Comparison of ENCODE assay signal across 26 mouse cellular contexts in genomic region chr19:12200334-12200733, GRCm38 (mm10). TPM values are rescaled to one million over a fixed set of nuclear protein-coding genes. Genes with fewer than 3 reads are reported as not detected.
DNase-seq lines count a peak whose midpoint lies in the region; ATAC-seq and TF ChIP-seq lines count a peak whose summit lies in the region.
"Had no signal": no experiment of that assay in that cellular context is flagged by ENCODE, and none has a peak within 500 bp of the region (broad histone marks: within the 10 kb centered on the region; RNA-seq: fewer than 3 reads in every experiment).

Gene Olfr1431 (plus strand): TSS chr19:12200634.

- H3K9me3 ChIP-seq in ES-Bruce4 (replicated peaks; ENCODE audit: control insufficient read depth, insufficient read depth, low read length, poor library complexity, severe bottlenecking) (peaks cover 9% of the 10 kb centered on the region), ES-E14 (ENCODE audit: control insufficient read depth, insufficient read depth, low read depth, low read length) (no peaks in the 10 kb centered on the region)
- no peaks in the 10 kb centered on the region for H3K9me3 ChIP-seq in liver, postnatal 0 days (ENCODE audit: low read length)
- H3K9me3 ChIP-seq: G1E had no signal

- no peak within 1 kb of the TSS for H3K4me2 ChIP-seq in liver, postnatal 0 days (ENCODE audit: low read depth, low read length)

- no peaks in the 10 kb centered on the region for H3K27me3 ChIP-seq in ES-Bruce4 (ENCODE audit: control insufficient read depth, insufficient read depth, low read length, poor library complexity, severe bottlenecking)
- H3K27me3 ChIP-seq in liver, postnatal 0 days (ENCODE audit: insufficient read depth, low read length) = no peaks in the 10 kb centered on the region
- H3K27me3 ChIP-seq: CH12.LX had no signal

- TF ChIP-seq CTCF in ES-Bruce4 (IDR thresholded peaks at IDR 0.05; ENCODE audit: low read depth, low read length) = no peak
- TF ChIP-seq CTCF in liver, postnatal 0 days (IDR thresholded peaks at IDR 0.05; ENCODE audit: low read depth) = no peak

- H3K27ac ChIP-seq in ES-Bruce4 (ENCODE audit: insufficient read depth, low read length) = 0 out of 2 replicates have a peak within 1 kb of the TSS, but pooled peaks have one; percentile 48
- H3K27ac ChIP-seq in ES-E14 (ENCODE audit: insufficient read depth, low read depth, low read length, poor library complexity, severe bottlenecking) = peak within 1 kb of the TSS; percentile 82
- no peak within 1 kb of the TSS for H3K27ac ChIP-seq in liver, postnatal 0 days (ENCODE audit: low read depth)

- WGBS in liver, postnatal 0 days (ENCODE audit: insufficient replicate concordance) = 52% methylated on average over 1 of the region's 1 CpGs

- H3K4me3 ChIP-seq in ES-Bruce4 (ENCODE audit: low read depth, low read length) (no peak within 1 kb of the TSS), ES-E14 (ENCODE audit: insufficient read depth in 1 of 2, low read depth in 1 of 2, low read length in 2 of 2, poor library complexity in 1 of 2, severe bottlenecking in 1 of 2) (no peak within 1 kb of the TSS)
- no peak within 1 kb of the TSS for H3K4me3 ChIP-seq in liver, postnatal 0 days (ENCODE audit: low read depth, low read length)

- no peaks in the 10 kb centered on the region for H3K4me1 ChIP-seq in ES-Bruce4 (ENCODE audit: control insufficient read depth, insufficient read depth, low read length)
- peaks cover 2 to 10% of the 10 kb centered on the region in 2 experiments for H3K4me1 ChIP-seq in ES-E14 (ENCODE audit: control insufficient read depth in 2 of 2, insufficient read depth in 2 of 2, low read length in 2 of 2, poor library complexity in 1 of 2)
- H3K4me1 ChIP-seq in liver, postnatal 0 days (ENCODE audit: insufficient read depth) = no peaks in the 10 kb centered on the region

- TF ChIP-seq POLR2A in ES-Bruce4 (IDR thresholded peaks at IDR 0.05; ENCODE audit: insufficient read depth, low read length) = no peak

- in situ Hi-C loops in ES-E14 (cut with MboI; ENCODE audit: low sequenced_read_pairs in 2 of 2, unreplicated experiment in 2 of 2) = no loop called here

- no peak for TF ChIP-seq EP300 in ES-Bruce4 (IDR thresholded peaks at IDR 0.05; ENCODE audit: insufficient read depth, low read depth, low read length)
- no peak for TF ChIP-seq EP300 in liver, postnatal 0 days (IDR thresholded peaks at IDR 0.05; ENCODE audit: low read depth)

- no peak for DNase-seq in ES-E14 (ENCODE audit: low read depth, low spot score)
- DNase-seq in liver, postnatal 0 days = no peak
- no peak for DNase-seq in cerebellum, adult 11 months
- DNase-seq: adrenal gland, postnatal 25 days; B cell, adult 2 months; cerebellum, adult 11-12 months; cerebellum, adult 18-20 months; cerebellum, adult 2 months; cerebellum, adult 8-10 months; cerebellum, adult 9-10 months had no signal

- H3K9ac ChIP-seq in ES-Bruce4 (ENCODE audit: low read depth, poor library complexity, severe bottlenecking) (no peak within 1 kb of the TSS), ES-E14 (ENCODE audit: insufficient read depth, low read depth, low read length, poor library complexity, severe bottlenecking) (no peak within 1 kb of the TSS)
- no peak within 1 kb of the TSS for H3K9ac ChIP-seq in liver, postnatal 0 days (replicated peaks)

- ATAC-seq in liver, postnatal 0 days = no peak
- ATAC-seq: activated CD4-positive, CD25-positive, alpha-beta regulatory T cell, adult 4 months; CD4-positive, CD25-positive, alpha-beta regulatory T cell, adult 4 months; Patski had no signal

- H3K36me3 ChIP-seq in ES-Bruce4 (ENCODE audit: control insufficient read depth, insufficient read depth, low read length, poor library complexity, severe bottlenecking) (no peaks in the 10 kb centered on the region), ES-E14 (ENCODE audit: control insufficient read depth, insufficient read depth, low read length, poor library complexity, severe bottlenecking) (no peaks in the 10 kb centered on the region)
- H3K36me3 ChIP-seq in liver, postnatal 0 days (replicated peaks; ENCODE audit: insufficient read depth, low read length) = no peaks in the 10 kb centered on the region
- H3K36me3 ChIP-seq: G1E had no signal

TF ChIP-seq in ES-E14, 5 proteins besides CTCF, POLR2A, EP300 and RAD21:
- no peak for TF ChIP-seq MAFK (IDR thresholded peaks at IDR 0.05; ENCODE audit: insufficient read depth, low read depth, low read length)
- TF ChIP-seq CHD2 (IDR thresholded peaks at IDR 0.05; ENCODE audit: low read depth, low read length) = no peak
- no peak for TF ChIP-seq ZC3H11A (IDR thresholded peaks at IDR 0.05; ENCODE audit: borderline replicate concordance, low read depth, low read length)
- no peak for TF ChIP-seq HCFC1 (IDR thresholded peaks at IDR 0.05; ENCODE audit: borderline replicate concordance, insufficient read depth, low read length)
- TF ChIP-seq ZNF384 (IDR thresholded peaks at IDR 0.05; ENCODE audit: low read depth, low read length) = no peak

RNA-seq across cellular contexts. Expression of gene Olfr1431, which starts in this region (rescaled TPM):
- polyA plus RNA-seq in ES-Bruce4 (2011; ENCODE audit: insufficient read depth, insufficient read length, low read depth, missing spikeins) = not detected in 2 replicates
- 0.18 TPM in 1 of 2 replicates, not detected in the other for total RNA-seq in ES-E14 (2012; rRNA removed)
- not detected in 2 replicates for polyA plus RNA-seq in liver, postnatal 0 days (2015; fragmentation: Nextera tagmentation; extraction: Ambion mirVana)
- total RNA-seq: adrenal gland, adult 18-20 months; adrenal gland, adult 2 months; adrenal gland, adult 8-10 months; adrenal gland, postnatal 10 days; adrenal gland, postnatal 14 days; adrenal gland, postnatal 25 days; adrenal gland, postnatal 36 days; adrenal gland, postnatal 4 days; CH12.LX; MEL had no signal
- polyA plus RNA-seq: activated CD4-positive, CD25-positive, alpha-beta regulatory T cell, adult 4 months; adrenal gland, adult 2 months; brain, embryonic 14.5 days; C2C12; CD4-positive, CD25-positive, alpha-beta regulatory T cell, adult 4 months; cerebellum, adult 2 months; G1E; Patski had no signal
